Mouse (Mus musculus) small intestine, adult 2 months (tissue): ENCODE data around the gene Arhgap4.

Experiments used
- CTCF ChIP-seq: fragments of 200-500 bp; IDR thresholded peaks from 2 replicates; pipeline ENCODE4 v1.5.1; 2012; ENCODE audit warnings: low read depth, mild to moderate bottlenecking, control low read depth, inconsistent platforms, low read length, moderate library complexity, mixed read lengths; ENCODE audit not compliant: insufficient replicate concordance, insufficient read length; ENCODE audit errors: extremely low read depth
- POLR2A ChIP-seq: fragments of 200-500 bp; IDR thresholded peaks from 2 replicates; pipeline ENCODE4 v1.6.1; 2012; ENCODE audit warnings: low read depth, mild to moderate bottlenecking, control low read depth, inconsistent platforms, low read length, moderate library complexity

DNA sequence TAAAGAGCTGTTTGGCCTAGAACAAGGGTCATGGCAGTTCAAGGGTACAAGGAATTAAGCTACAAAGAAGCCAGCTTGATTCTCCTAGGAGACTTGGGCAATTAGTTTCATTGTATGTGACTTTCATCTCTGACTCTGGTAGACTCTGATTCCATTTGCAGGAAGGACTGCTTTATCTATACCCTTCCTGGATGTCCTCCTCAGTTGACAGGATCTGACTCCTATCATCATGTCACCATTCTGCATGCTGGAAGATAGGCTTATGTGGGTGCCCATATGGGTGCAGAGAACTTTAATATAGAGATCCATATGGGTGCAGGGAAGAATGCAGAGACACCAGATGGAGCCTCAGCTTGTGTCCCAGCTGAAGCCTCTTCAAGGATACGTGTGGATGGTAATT, 47.5 kb upstream of the Arhgap4 start:
- TF ChIP-seq CTCF (no peak), POLR2A (no peak)
